Mouse (Mus musculus) heart, embryonic 12.5 days (tissue): Measurements from ENCODE around the gene Garem2. TPM values are rescaled to one million over a fixed set of nuclear protein-coding genes. Genes with fewer than 3 reads are reported as not detected.

Experiments
- ATAC-seq: fragments of 200-750 bp; cut with Nextera tagmentation; 2 replicates; pipeline ENCODE4 v1.8.0; 2017; ENCODE audit warnings: moderate TSS enrichment, moderate library complexity; ENCODE audit not compliant: insufficient number of reproducible peaks, low FRiP score
- H3K27ac ChIP-seq: fragments of 300-500 bp; sonication (generic); 2 replicates; pipeline ENCODE4 v1.5.1; 2016; ENCODE audit warnings: mild to moderate bottlenecking, moderate library complexity; ENCODE audit not compliant: poor library complexity, severe bottlenecking
- H3K27me3 ChIP-seq: fragments of 300-500 bp; sonication (generic); replicated peaks from 2 replicates; pipeline ENCODE4 v1.6.1; 2016; ENCODE audit warnings: mild to moderate bottlenecking, moderate library complexity
- H3K36me3 ChIP-seq: fragments of 300-500 bp; sonication (generic); 2 replicates; pipeline ENCODE4 v1.6.1; 2016; ENCODE audit warnings: mild to moderate bottlenecking, moderate library complexity
- H3K4me1 ChIP-seq: fragments of 300-500 bp; sonication (generic); replicated peaks from 2 replicates; pipeline ENCODE4 v1.6.1; 2016; ENCODE audit warnings: mild to moderate bottlenecking
- H3K4me2 ChIP-seq: fragments of 300-500 bp; sonication (generic); 2 replicates; pipeline ENCODE4 v1.6.1; 2016; ENCODE audit warnings: mild to moderate bottlenecking, moderate library complexity
- H3K4me3 ChIP-seq: fragments of 300-500 bp; sonication (generic); 2 replicates; pipeline ENCODE4 v1.5.1; 2016; ENCODE audit warnings: mild to moderate bottlenecking
- H3K9ac ChIP-seq: fragments of 300-500 bp; sonication (generic); 2 replicates; pipeline ENCODE4 v1.6.1; 2016; ENCODE audit warnings: mild to moderate bottlenecking, moderate library complexity
- H3K9me3 ChIP-seq: fragments of 300-500 bp; sonication (generic); replicated peaks from 2 replicates; pipeline ENCODE4 v1.6.1; 2016; ENCODE audit warnings: mild to moderate bottlenecking, moderate library complexity
- WGBS: fragments of 180-500 bp; shearing (Covaris S2); methylation state at CpG from one replicate; pipeline ENCODE4 v1.1.7; 2016; 5-methylcytosine and 5-hydroxymethylcytosine counted together
- polyA plus RNA-seq: library from polyadenylated mRNA; unstranded; fragments of >200 nt; fragmentation: Nextera tagmentation; extraction: Ambion mirVana; gene quantifications from 2 replicates; pipeline ENCODE4 v1.2.1, GENCODE M21; 2016

Garem2 gene
- polyA plus RNA-seq, 1 experiment from 2014 or later: 0.40 TPM

DNA sequence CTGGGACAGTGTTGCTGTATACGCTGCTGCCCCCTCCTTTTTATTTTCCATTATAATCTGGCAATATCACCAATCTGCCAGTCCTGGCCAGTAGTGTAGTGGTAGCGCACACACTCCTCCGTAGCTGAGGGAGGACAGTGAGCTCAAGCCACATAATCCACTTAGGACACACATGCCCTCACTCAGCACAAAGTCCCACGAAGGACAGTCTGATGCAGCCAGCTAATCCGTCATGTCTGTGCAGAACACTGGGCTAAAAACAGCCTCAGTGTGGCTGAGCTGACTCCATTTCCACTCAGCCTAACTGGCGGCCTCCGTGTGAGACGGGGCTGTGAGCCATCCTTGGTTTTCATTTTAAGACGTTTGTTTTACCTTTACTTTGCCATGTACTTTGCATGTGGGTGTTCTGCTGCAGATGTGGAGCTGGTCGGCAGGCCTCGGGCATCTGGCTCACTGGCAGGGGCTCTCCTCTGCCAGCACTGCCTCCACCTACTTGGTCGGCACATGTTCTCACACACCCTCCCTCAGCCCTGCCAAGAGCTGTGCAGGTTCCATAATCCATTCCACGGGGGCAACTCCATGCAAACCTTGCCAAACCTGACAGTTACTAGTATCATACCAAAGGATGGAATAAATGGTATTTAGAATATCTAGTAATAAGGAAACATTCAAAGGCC is 23.1 kb downstream of the Garem2 start:
- H3K9ac ChIP-seq: no peak overlapping the region
- H3K4me3 ChIP-seq: no peak overlapping the region
- H3K27me3 ChIP-seq: no peaks in the 10 kb centered on the region
- no peaks in the 10 kb centered on the region for H3K4me1 ChIP-seq
- no peak for ATAC-seq
- no peak overlapping the region for H3K27ac ChIP-seq
- no peak overlapping the region for H3K4me2 ChIP-seq
- 90% methylated on average over 13 of the region's 13 CpGs for WGBS
- H3K9me3 ChIP-seq: no peaks in the 10 kb centered on the region
- peaks cover 91% of the 10 kb centered on the region for H3K36me3 ChIP-seq

DNA sequence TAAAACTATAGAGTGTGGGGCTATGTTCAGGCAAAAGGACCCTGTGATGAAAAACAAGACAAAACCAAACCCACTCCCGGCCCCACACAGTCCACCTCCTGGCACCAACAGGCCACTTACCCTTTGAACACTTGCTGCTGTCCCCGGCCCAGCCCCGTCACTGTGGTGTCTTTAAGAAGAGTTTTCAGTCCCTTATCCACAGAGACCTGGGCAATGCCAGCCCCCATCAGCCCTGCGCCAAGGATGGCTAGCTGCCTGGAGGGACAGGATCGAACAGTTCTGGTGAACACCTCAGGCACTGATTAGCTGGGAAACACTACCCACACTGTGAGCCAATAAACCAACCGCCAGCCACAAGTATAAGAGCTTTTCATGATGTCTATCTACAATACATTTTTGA is 23.7 kb downstream of the Garem2 start:
- no peaks in the 10 kb centered on the region for H3K27me3 ChIP-seq
- no peak overlapping the region for H3K4me3 ChIP-seq
- WGBS: 96% methylated on average over 6 of the region's 6 CpGs
- H3K27ac ChIP-seq: no peak overlapping the region
- H3K9me3 ChIP-seq: no peaks in the 10 kb centered on the region
- H3K4me2 ChIP-seq: no peak overlapping the region
- peaks cover 90% of the 10 kb centered on the region for H3K36me3 ChIP-seq
- H3K9ac ChIP-seq: no peak overlapping the region
- no peak for ATAC-seq
- no peaks in the 10 kb centered on the region for H3K4me1 ChIP-seq

DNA sequence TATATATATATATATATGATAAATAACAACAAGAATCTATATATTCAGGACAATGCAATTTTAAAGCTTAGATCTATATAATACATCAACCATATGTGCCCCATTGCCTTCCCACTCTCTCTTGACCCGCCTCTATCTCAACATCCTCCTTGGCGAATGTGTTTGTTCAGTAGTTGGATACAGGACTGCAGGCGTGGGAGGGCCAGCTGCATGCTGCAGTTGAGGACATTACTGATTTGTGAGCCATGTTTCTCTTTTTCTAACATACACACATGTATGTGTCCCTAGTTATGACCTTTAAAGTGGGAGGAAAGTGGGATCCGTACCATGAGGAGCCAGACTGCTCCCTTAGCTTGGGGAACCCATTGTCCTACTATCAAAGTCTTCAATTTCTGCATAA is 26.3 kb downstream of the Garem2 start:
- H3K36me3 ChIP-seq: peaks cover 89% of the 10 kb centered on the region
- H3K4me1 ChIP-seq: no peaks in the 10 kb centered on the region
- H3K9ac ChIP-seq: no peak overlapping the region
- H3K9me3 ChIP-seq: no peaks in the 10 kb centered on the region
- no peak for ATAC-seq
- H3K27me3 ChIP-seq: no peaks in the 10 kb centered on the region
- H3K27ac ChIP-seq: no peak overlapping the region
- no peak overlapping the region for H3K4me2 ChIP-seq
- no peak overlapping the region for H3K4me3 ChIP-seq
- WGBS: 84% methylated on average over 4 of the region's 4 CpGs

DNA sequence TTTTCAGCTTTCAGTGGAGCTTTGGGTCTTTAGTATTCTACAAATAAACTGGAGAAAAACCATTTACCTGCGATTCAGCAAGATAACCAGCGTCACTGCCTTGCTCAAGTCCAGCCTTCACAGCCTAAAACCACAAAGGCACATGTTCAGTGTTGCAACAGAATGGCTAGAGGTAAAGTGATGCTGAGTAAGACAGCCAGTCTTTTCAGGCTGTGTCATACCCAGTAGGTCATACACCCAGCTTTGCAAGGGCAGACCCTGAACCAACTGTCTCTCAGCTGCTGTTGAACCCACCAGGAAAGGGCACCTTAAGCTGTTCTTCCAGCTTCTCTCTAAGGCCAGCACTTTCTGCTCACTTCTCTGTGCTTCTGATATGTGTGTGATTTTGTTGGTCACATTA is 27.2 kb downstream of the Garem2 start:
- Histone ChIP-seq H3K36me3 (peaks cover 87% of the 10 kb centered on the region), H3K4me3 (no peak overlapping the region), H3K27me3 (no peaks in the 10 kb centered on the region), H3K9me3 (no peaks in the 10 kb centered on the region), H3K4me1 (no peaks in the 10 kb centered on the region), H3K4me2 (no peak overlapping the region), H3K27ac (no peak overlapping the region), H3K9ac (no peak overlapping the region)
- 95% methylated on average over 2 of the region's 2 CpGs for WGBS
- ATAC-seq: no peak

DNA sequence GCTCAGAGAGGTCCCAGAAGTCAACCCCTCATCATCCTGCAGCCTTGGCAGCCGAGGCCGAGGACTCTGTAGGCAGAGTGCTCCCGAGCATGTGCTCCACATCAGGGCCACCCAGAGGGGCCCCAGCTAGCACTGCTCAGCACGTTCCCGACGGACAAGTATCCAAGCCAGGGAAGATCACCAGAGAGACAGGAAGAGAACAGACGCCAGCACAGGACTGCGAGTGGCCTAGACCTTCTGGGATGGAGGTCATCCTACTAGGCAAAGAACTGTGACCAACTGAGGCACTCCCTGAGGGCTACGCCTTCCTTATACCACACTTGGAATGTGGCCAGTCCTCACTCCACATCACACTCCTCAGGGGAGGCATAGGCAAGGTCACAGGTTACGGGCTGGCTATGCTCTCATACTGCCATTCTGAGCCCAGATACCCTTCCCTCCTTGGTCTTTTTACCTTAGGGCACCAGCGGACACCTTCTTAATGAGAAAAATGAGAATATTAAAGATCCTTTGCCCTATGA is 30.8 kb downstream of the Garem2 start:
- H3K4me3 ChIP-seq: no peak overlapping the region
- H3K4me1 ChIP-seq: no peaks in the 10 kb centered on the region
- no peaks in the 10 kb centered on the region for H3K27me3 ChIP-seq
- 91% methylated on average over 11 of the region's 11 CpGs for WGBS
- no peak overlapping the region for H3K27ac ChIP-seq
- H3K4me2 ChIP-seq: no peak overlapping the region
- no peaks in the 10 kb centered on the region for H3K9me3 ChIP-seq
- H3K9ac ChIP-seq: no peak overlapping the region
- peaks cover 86% of the 10 kb centered on the region for H3K36me3 ChIP-seq
- no peak for ATAC-seq

DNA sequence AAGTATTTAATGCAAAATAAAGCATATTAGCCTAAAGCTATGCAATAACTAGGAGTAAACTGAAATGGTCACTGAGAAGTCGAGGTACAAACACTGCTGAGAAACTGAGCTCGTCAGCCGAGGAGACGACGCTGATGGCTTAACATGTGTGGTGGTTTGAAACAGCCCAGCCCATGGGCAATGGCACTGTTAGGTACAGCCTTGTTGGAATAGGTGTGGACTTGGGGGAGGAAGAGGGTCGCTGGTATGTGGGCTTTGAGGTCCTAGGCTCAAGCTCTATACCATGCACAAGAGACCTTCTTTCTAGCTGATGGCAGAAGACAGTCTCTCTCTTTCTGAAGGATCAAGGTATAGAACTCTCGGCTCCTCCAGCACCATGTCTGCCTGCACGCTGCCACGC is 32.3 kb downstream of the Garem2 start:
- ATAC-seq: no peak
- Histone ChIP-seq H3K9ac (no peak overlapping the region), H3K27ac (no peak overlapping the region), H3K36me3 (peaks cover 86% of the 10 kb centered on the region), H3K4me2 (no peak overlapping the region), H3K27me3 (no peaks in the 10 kb centered on the region), H3K4me1 (no peaks in the 10 kb centered on the region), H3K4me3 (no peak overlapping the region), H3K9me3 (no peaks in the 10 kb centered on the region)
- WGBS: 88% methylated on average over 9 of the region's 9 CpGs

DNA sequence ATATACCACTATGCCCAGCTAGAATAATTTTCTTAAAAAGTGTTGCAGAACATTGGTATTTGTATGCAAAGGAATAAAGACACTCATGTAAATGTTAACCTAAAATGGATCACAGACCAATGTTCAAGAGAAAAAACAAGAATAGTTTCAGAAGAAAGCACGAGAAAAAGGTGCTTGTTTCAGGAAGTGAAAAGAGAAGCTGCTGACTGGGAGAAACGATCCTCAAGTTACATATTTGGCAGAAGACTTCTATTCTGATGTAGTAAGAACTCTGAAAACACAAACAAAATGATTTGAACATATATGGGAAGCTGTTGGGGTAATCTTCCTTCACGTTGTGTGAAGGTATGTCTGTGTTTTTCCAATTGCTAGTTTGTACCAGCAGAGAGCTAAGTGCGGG is 33.2 kb downstream of the Garem2 start:
- H3K4me1 ChIP-seq: no peaks in the 10 kb centered on the region
- H3K9ac ChIP-seq: no peak overlapping the region
- H3K4me3 ChIP-seq: no peak overlapping the region
- ATAC-seq: no peak
- peaks cover 84% of the 10 kb centered on the region for H3K36me3 ChIP-seq
- no peak overlapping the region for H3K27ac ChIP-seq
- no peak overlapping the region for H3K4me2 ChIP-seq
- 90% methylated on average over 4 of the region's 4 CpGs for WGBS
- H3K27me3 ChIP-seq: no peaks in the 10 kb centered on the region
- H3K9me3 ChIP-seq: no peaks in the 10 kb centered on the region

DNA sequence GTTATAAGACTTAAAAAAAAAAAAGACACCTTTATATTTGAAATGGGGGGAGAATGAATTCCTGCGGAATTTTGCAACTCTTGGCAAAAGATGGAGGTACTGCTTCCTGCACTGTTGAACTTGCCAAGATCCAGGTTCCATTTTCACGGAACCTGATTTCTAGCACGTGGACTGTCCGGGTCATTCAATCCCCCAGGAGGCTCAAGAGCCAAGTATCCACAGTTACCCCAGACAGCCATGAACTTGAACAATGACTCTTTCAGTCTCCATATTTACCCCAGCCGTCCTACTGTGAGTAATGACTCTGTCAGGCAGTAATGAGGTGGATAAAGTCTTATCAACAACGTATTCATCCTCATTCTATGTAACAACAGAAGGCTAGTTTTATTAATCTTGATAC is 41.6 kb downstream of the Garem2 start:
- H3K27ac ChIP-seq: no peak overlapping the region
- no peak for ATAC-seq
- 88% methylated on average over 6 of the region's 6 CpGs for WGBS
- H3K4me2 ChIP-seq: no peak overlapping the region
- H3K4me1 ChIP-seq: peaks cover 6% of the 10 kb centered on the region
- H3K9ac ChIP-seq: no peak overlapping the region
- peaks cover 53% of the 10 kb centered on the region for H3K36me3 ChIP-seq
- no peaks in the 10 kb centered on the region for H3K27me3 ChIP-seq
- no peaks in the 10 kb centered on the region for H3K9me3 ChIP-seq
- no peak overlapping the region for H3K4me3 ChIP-seq

DNA sequence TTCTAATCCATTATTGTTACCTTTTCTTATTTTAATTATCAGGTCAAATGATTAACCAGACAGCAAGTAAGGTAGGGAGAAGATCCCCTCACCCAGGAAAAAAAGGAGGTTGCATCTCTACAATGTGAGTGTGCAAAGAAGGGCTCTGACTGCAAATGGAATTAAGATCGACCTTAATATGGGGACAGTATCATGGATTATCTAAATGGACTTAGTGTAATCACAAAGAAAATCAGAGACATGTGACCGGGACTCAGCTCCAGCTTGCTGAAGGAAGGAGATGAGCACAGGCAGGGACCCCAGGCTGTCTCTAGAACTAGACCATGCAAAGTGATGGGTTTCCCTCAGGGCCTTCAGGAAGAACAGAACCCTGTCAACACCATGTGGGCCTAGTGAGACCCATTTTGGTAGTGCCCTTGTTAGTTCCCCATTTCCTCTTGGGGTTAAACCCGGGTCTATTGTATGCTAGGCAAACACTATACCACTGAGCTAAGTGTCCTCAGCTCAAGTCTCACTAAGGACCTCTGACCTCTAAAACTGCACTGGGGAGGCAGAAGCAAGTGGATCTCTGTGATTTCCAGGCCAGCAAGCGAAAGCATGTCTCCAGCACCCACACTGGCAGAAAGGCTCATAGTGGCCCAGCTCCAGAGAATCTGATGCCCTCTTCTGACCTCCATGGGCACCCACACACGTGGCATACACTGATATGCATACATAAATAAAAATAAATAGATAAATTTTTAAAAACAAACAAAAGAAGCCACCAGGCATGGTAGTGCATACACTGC is 43.4 kb downstream of the Garem2 start:
- 80% methylated on average over 5 of the region's 5 CpGs for WGBS
- H3K9me3 ChIP-seq: no peaks in the 10 kb centered on the region

DNA sequence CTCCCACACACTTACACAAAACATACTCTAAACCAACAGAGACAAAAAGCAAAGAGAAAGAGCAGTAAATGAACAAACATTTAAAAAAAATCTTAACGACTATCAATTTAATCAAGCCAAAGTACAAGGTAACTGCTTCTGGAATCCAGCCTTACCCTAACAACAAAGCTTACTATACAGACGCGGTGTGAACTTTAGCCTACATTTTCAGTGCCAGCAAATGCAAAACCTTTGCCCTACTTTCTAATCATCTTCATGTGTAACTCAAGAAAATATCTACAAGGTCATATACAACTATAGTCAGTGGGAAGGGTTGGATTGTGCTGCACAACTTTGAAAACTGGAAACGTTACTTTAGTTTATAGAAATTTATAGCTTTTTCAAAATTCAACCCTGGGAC is 47.0 kb downstream of the Garem2 start:
- Histone ChIP-seq H3K27me3 (no peaks in the 10 kb centered on the region), H3K4me2 (no peak overlapping the region), H3K4me1 (peaks cover 22% of the 10 kb centered on the region), H3K9ac (no peak overlapping the region), H3K9me3 (no peaks in the 10 kb centered on the region), H3K4me3 (no peak overlapping the region), H3K36me3 (peaks cover 7% of the 10 kb centered on the region), H3K27ac (no peak overlapping the region)
- no peak for ATAC-seq
- WGBS: 83% methylated on average over 4 of the region's 4 CpGs

More for the DNA sequence above, 43.4 kb downstream of the Garem2 start:
- Histone ChIP-seq H3K36me3 (peaks cover 39% of the 10 kb centered on the region), H3K4me2 (no peak overlapping the region), H3K4me1 (peaks cover 11% of the 10 kb centered on the region), H3K9ac (no peak overlapping the region), H3K27ac (no peak overlapping the region), H3K4me3 (no peak overlapping the region), H3K27me3 (no peaks in the 10 kb centered on the region)
- ATAC-seq: no peak

DNA sequence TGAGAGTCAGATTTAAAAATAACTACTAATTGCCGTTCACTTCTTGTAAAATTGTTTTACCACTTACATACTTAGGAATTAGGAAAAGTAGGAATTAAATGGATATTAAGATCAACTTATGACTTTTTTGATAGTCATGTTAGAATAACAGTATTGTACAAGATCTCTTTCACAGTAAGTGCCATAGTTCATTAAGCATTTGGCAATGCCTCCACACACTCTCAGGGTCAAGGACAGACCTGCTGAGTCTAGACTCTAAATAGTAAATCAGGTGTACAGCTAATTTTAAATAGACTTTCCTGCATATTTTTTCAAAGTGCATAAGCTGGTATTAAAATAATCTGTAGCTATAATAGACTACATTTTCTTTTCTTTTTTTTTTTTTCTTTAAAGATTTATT is 47.5 kb downstream of the Garem2 start:
- no peak overlapping the region for H3K9ac ChIP-seq
- no peak overlapping the region for H3K4me3 ChIP-seq
- H3K27ac ChIP-seq: no peak overlapping the region
- H3K27me3 ChIP-seq: no peaks in the 10 kb centered on the region
- ATAC-seq: no peak
- H3K36me3 ChIP-seq: 0 out of 2 replicates have a peak, but pooled peaks cover 7% of the 10 kb centered on the region
- H3K9me3 ChIP-seq: no peaks in the 10 kb centered on the region
- peaks cover 22% of the 10 kb centered on the region for H3K4me1 ChIP-seq
- no peak overlapping the region for H3K4me2 ChIP-seq
- 90% methylated on average over 1 of the region's 1 CpGs for WGBS
